Mouse (Mus musculus) heart, embryonic 15.5 days (tissue): ENCODE results near the gene St14. TPM values are rescaled to one million over a fixed set of nuclear protein-coding genes. Genes with fewer than 3 reads are reported as not detected.
"Not testable (repeated sequence)": the region's sequence is repeated elsewhere in the genome, so short reads cannot be mapped to it uniquely, and the experiment has no call there.

ENCODE experiments used
- ATAC-seq: fragments of 200-750 bp; cut with Nextera tagmentation; replicated peaks from 2 replicates; pipeline ENCODE4 v1.8.0; 2017; ENCODE audit warnings: low read depth, moderate TSS enrichment; ENCODE audit not compliant: insufficient number of reproducible peaks, insufficient read depth, low FRiP score
- H3K27ac ChIP-seq: fragments of 300-500 bp; sonication (generic); 2 replicates; pipeline ENCODE4 v1.5.1; 2015; ENCODE audit warnings: mild to moderate bottlenecking, inconsistent platforms
- H3K27me3 ChIP-seq: fragments of 300-500 bp; sonication (generic); 2 replicates; pipeline ENCODE4 v1.6.1; 2015; ENCODE audit warnings: inconsistent platforms
- H3K36me3 ChIP-seq: fragments of 300-500 bp; sonication (generic); 2 replicates; pipeline ENCODE4 v1.6.1; 2015; ENCODE audit warnings: mild to moderate bottlenecking, inconsistent platforms
- H3K4me1 ChIP-seq: fragments of 300-500 bp; sonication (generic); replicated peaks from 2 replicates; pipeline ENCODE4 v1.6.1; 2015; ENCODE audit warnings: inconsistent platforms
- H3K4me2 ChIP-seq: fragments of 300-500 bp; sonication (generic); 2 replicates; pipeline ENCODE4 v1.6.1; 2015; ENCODE audit warnings: inconsistent platforms, mild to moderate bottlenecking, moderate library complexity
- H3K4me3 ChIP-seq: fragments of 300-500 bp; sonication (generic); 2 replicates; pipeline ENCODE4 v1.5.1; 2015; ENCODE audit warnings: mild to moderate bottlenecking, inconsistent platforms
- H3K9ac ChIP-seq: fragments of 300-500 bp; sonication (generic); 2 replicates; pipeline ENCODE4 v1.6.1; 2015; ENCODE audit warnings: mild to moderate bottlenecking, inconsistent platforms
- H3K9me3 ChIP-seq: fragments of 300-500 bp; sonication (generic); replicated peaks from 2 replicates; pipeline ENCODE4 v1.6.1; 2016; ENCODE audit warnings: inconsistent platforms
- WGBS: fragments of 180-500 bp; shearing (Covaris S2); methylation state at CpG from one replicate; pipeline ENCODE4 v1.1.7; 2015; ENCODE audit warnings: mixed read lengths; 5-methylcytosine and 5-hydroxymethylcytosine counted together
- polyA plus RNA-seq: library from polyadenylated mRNA; unstranded; fragments of >200 nt; fragmentation: Nextera tagmentation; extraction: Ambion mirVana; gene quantifications from 2 replicates; pipeline ENCODE4 v1.2.1, GENCODE M21; 2015

Gene St14
- 2.2 and 6.6 TPM in 2 replicates for polyA plus RNA-seq

- 0 out of 2 replicates have a peak, but pooled peaks have one; percentile 27 for ATAC-seq
- WGBS, result under 1% methylated on average over 74 of the region's 74 CpGs
Measured at GRCm38 (mm10) chr9:31131205-31131968, at the start of gene St14. TSS of gene St14 (minus strand) at chr9:31131853.

GRCm38 (mm10) chr9:31177692-31178091 lies 46.0 kb upstream of the St14 start:
- Histone ChIP-seq H3K9ac (no peak overlapping the region), H3K36me3 (no peaks in the 10 kb centered on the region), H3K27ac (no peak overlapping the region), H3K4me1 (peaks cover 62% of the 10 kb centered on the region), H3K27me3 (no peaks in the 10 kb centered on the region), H3K4me2 (no peak overlapping the region), H3K4me3 (no peak overlapping the region), H3K9me3 (no peaks in the 10 kb centered on the region)
- 87% methylated on average over 6 of the region's 6 CpGs for WGBS
- ATAC-seq, result no peak

More at GRCm38 (mm10) chr9:31131205-31131968, at the start of gene St14:
- Histone ChIP-seq H3K9ac (peak within 1 kb of the TSS; percentile 52), H3K9me3 (no peaks in the 10 kb centered on the region), H3K4me3 (peak within 1 kb of the TSS; percentile 55), H3K4me1 (peaks cover 18% of the 10 kb centered on the region), H3K4me2 (peak within 1 kb of the TSS; percentile 94), H3K27ac (no peak within 1 kb of the TSS), H3K36me3 (no peaks in the 10 kb centered on the region), H3K27me3 (peaks cover 77% of the 10 kb centered on the region)

DNA sequence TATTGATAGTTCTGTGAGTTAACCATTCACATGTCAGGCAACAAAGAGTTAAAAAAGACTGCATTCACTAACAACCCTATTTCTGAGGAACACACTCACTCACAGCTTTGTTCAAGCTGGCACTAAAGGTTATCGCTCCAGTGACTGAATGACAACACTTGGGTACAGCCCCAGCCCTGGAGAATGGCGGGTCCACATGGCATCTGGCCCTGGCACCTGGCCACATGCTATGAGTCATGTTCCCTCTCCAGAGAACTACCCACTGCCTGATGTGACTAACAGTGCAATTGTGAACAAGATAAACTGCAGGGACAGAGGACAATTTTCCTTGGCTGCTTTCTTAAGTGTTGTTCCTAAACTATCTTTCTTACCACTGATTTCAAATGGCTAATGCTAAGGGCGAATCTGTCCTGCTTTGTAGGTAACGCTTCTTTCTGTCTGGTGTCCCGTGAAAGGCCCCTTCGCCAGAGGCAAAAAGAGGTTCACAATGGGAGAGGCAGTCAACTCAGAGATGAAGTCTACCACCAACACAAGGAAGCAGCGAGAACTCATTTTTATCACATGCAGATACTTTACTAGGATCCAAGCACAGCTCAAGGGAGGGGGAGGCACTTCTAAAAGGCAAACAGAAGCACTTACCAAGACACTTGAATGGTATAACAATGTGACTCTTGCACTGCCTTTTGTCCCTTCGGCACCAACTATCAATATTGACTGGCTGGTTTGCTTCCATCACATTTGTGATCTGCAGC lies 44.9 kb upstream of the St14 start:
- 35% methylated on average over 8 of the region's 8 CpGs for WGBS
- ATAC-seq, result peak; percentile 94
- Histone ChIP-seq H3K4me2 (peak overlapping the region; percentile 24), H3K4me1 (peaks cover 52% of the 10 kb centered on the region), H3K36me3 (no peaks in the 10 kb centered on the region), H3K27ac (peak overlapping the region; percentile 79), H3K4me3 (no peak overlapping the region), H3K9ac (no peak overlapping the region), H3K9me3 (no peaks in the 10 kb centered on the region), H3K27me3 (no peaks in the 10 kb centered on the region)

DNA sequence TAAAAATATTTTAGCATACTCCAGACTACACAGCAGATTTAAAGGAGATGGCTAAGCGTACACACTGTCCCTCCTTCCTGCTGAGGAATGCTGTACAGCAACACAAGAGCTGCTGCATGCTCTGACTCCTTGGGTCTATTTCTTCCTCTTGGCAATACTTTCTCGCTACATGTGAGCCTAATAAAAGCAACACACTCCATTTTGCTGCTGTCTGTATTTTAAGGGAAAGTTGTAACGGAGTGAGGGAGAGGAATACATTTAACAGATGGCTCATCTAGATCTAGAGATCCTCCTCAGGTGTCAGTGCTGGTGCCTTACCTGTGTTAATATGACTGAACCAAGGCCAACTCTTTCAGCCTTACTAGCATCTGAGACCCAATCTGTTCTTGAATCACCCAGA lies 44.3 kb upstream of the St14 start:
- Histone ChIP-seq H3K9me3 (no peaks in the 10 kb centered on the region), H3K4me1 (peaks cover 46% of the 10 kb centered on the region), H3K4me2 (no peak overlapping the region), H3K27me3 (no peaks in the 10 kb centered on the region), H3K9ac (no peak overlapping the region), H3K36me3 (0 out of 2 replicates have a peak, but pooled peaks cover under 1% of the 10 kb centered on the region), H3K27ac (peak overlapping the region; percentile 79), H3K4me3 (no peak overlapping the region)
- no peak for ATAC-seq
- WGBS, result 48% methylated on average over 3 of the region's 3 CpGs

- H3K4me2 ChIP-seq, result no peak overlapping the region
- ATAC-seq, result 0 out of 2 replicates have a peak, but pooled peaks have one; percentile 28
- peak overlapping the region; percentile 79 for H3K27ac ChIP-seq
- H3K36me3 ChIP-seq, result 0 out of 2 replicates have a peak, but pooled peaks cover 3% of the 10 kb centered on the region
- WGBS, result 49% methylated on average over 6 of the region's 6 CpGs
- no peak overlapping the region for H3K9ac ChIP-seq
- no peaks in the 10 kb centered on the region for H3K27me3 ChIP-seq
- no peaks in the 10 kb centered on the region for H3K9me3 ChIP-seq
- H3K4me3 ChIP-seq, result no peak overlapping the region
- peaks cover 47% of the 10 kb centered on the region for H3K4me1 ChIP-seq
Measured at GRCm38 (mm10) chr9:31175346-31175745, 43.7 kb upstream of the St14 start.

GRCm38 (mm10) chr9:31168356-31169093 lies 36.9 kb upstream of the St14 start:
- ATAC-seq, result no peak
- H3K36me3 ChIP-seq, result peaks cover 32% of the 10 kb centered on the region
- no peaks in the 10 kb centered on the region for H3K27me3 ChIP-seq
- no peak overlapping the region for H3K9ac ChIP-seq
- no peak overlapping the region for H3K4me2 ChIP-seq
- H3K4me3 ChIP-seq, result no peak overlapping the region
- WGBS, result 63% methylated on average over 22 of the region's 22 CpGs
- no peaks in the 10 kb centered on the region for H3K9me3 ChIP-seq
- H3K4me1 ChIP-seq, result peaks cover 24% of the 10 kb centered on the region
- no peak overlapping the region for H3K27ac ChIP-seq

GRCm38 (mm10) chr9:31167305-31167704 lies 35.7 kb upstream of the St14 start:
- no peak overlapping the region for H3K4me3 ChIP-seq
- no peaks in the 10 kb centered on the region for H3K9me3 ChIP-seq
- H3K36me3 ChIP-seq, result peaks cover 42% of the 10 kb centered on the region
- no peak overlapping the region for H3K4me2 ChIP-seq
- no peaks in the 10 kb centered on the region for H3K27me3 ChIP-seq
- WGBS, result 90% methylated on average over 13 of the region's 13 CpGs
- H3K27ac ChIP-seq, result no peak overlapping the region
- ATAC-seq, result no peak
- peaks cover 24% of the 10 kb centered on the region for H3K4me1 ChIP-seq
- H3K9ac ChIP-seq, result no peak overlapping the region

DNA sequence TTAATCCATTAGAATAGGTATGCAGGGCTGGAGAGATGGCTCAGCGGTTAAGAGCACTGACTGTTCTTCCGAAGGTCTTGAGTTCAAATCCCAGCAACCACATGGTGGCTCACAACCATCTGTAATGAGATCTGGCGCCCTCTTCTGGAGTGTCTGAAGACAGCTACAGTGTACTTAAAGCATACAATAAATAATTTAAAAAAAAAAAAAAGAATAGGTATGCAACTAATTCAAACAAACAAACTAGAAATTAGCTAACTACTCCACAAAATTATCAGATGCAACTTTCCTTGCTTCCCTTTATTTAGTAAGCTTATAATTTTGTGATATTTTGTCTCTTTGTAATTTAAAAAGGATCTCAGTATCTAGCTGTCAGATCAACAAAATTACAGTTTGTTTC lies 33.9 kb upstream of the St14 start:
- not testable (repeated sequence) for H3K4me3 ChIP-seq, H3K9ac ChIP-seq, H3K4me2 ChIP-seq, H3K27me3 ChIP-seq, H3K9me3 ChIP-seq, H3K27ac ChIP-seq, ATAC-seq
- 80% methylated on average over 3 of the region's 3 CpGs for WGBS
- Histone ChIP-seq H3K36me3 (peaks cover 55% of the 10 kb centered on the region), H3K4me1 (peaks cover 24% of the 10 kb centered on the region)

- no peak overlapping the region for H3K9ac ChIP-seq
Measured at GRCm38 (mm10) chr9:31163327-31163726, 31.7 kb upstream of the St14 start.

DNA sequence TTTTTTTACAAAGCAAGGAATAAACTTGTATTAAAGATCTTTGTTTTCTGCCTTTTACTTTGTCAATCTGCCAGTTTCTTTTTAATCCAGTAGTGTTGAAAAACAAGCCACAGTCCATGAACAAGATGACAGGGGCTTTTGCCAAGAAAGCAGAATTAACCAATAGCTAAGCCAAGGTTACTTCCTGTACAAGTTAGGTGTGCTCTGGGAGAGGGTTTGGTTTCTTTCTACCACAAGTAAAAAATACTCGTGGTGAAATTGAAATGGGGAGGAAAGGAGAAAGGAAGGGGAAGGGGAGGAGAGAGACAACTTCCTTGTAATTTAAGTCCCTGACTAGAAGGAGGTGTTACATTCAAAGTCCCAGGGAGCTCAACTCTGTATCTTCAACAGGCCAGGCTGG lies 31.3 kb upstream of the St14 start:
- no peaks in the 10 kb centered on the region for H3K9me3 ChIP-seq
- no peaks in the 10 kb centered on the region for H3K27me3 ChIP-seq
- H3K36me3 ChIP-seq, result peaks cover 66% of the 10 kb centered on the region
- no peak for ATAC-seq
- H3K4me1 ChIP-seq, result peaks cover 8% of the 10 kb centered on the region; the same call in 1 of the 2 replicates
- WGBS, result 56% methylated on average over 1 of the region's 1 CpGs
- no peak overlapping the region for H3K4me2 ChIP-seq
- no peak overlapping the region for H3K4me3 ChIP-seq
- H3K27ac ChIP-seq, result no peak overlapping the region
- no peak overlapping the region for H3K9ac ChIP-seq

More at GRCm38 (mm10) chr9:31163327-31163726, 31.7 kb upstream of the St14 start:
- H3K4me2 ChIP-seq, result no peak overlapping the region
- 83% methylated on average over 1 of the region's 1 CpGs for WGBS
- peaks cover 11% of the 10 kb centered on the region; the same call in 1 of the 2 replicates for H3K4me1 ChIP-seq
- ATAC-seq, result no peak
- no peaks in the 10 kb centered on the region for H3K27me3 ChIP-seq
- H3K36me3 ChIP-seq, result peaks cover 66% of the 10 kb centered on the region
- no peaks in the 10 kb centered on the region for H3K9me3 ChIP-seq
- no peak overlapping the region for H3K27ac ChIP-seq
- H3K4me3 ChIP-seq, result no peak overlapping the region

GRCm38 (mm10) chr9:31159910-31160309 lies 28.3 kb upstream of the St14 start:
- Histone ChIP-seq H3K4me3 (no peak overlapping the region), H3K9me3 (no peaks in the 10 kb centered on the region), H3K4me1 (peaks cover 11% of the 10 kb centered on the region; the same call in 1 of the 2 replicates), H3K9ac (no peak overlapping the region), H3K4me2 (no peak overlapping the region), H3K27me3 (no peaks in the 10 kb centered on the region), H3K27ac (no peak overlapping the region), H3K36me3 (peaks cover 75% of the 10 kb centered on the region)
- WGBS, result 86% methylated on average over 4 of the region's 4 CpGs
- ATAC-seq, result no peak
